Mouse (Mus musculus): ENCODE data around the gene Ctxn1. TPM values are rescaled to one million over a fixed set of nuclear protein-coding genes. Genes with fewer than 3 reads are reported as not detected.

Gene Ctxn1
- polyA plus RNA-seq (2015; fragmentation: Nextera tagmentation; extraction: Ambion mirVana) = 54.4 and 58.0 TPM in 2 replicates

DNA sequence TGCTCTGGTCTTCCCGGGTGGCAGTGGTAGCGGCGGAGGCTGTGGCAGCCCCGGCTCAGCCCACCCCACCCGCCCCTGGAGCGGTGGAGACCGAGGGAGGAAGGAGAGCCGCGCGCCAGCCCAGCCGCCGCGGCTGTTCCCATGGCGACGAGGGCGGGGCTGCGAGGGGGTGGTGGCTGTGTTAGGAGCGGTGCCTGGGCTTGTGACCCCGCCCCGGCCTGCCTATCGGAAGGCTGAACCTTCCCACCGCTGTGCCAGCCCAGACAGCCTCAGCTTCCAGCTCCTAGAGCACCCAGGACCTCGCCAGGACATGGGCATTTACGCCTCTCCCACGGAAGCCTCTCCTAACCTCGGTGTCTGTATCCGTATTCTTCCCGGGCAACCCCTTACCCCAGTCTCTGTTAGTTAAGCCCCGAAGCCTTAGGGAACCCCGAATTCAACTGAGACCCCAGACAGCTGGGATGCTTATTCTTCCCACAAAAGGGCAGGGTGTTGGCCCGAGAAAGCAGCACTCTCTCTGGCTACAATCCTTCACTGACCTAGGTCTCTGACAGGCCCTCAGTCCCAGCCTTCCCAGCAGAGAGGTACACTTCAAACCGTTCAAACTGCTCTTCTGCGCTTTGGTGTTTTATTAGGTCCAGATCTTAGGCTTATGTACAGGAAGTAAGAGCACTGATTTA, at the start of gene Ctxn1:
Gene Ctxn1, minus strand, starts transcription at position 150 of the 680 bp plus-strand sequence.
- Histone ChIP-seq H3K4me1 (replicated peaks; ENCODE audit: control insufficient read depth, insufficient read depth, low read length) (peaks cover 11% of the 10 kb centered on the region), H3K9ac (ENCODE audit: low read length) (peak within 1 kb of the TSS; percentile 79), H3K4me2 (ENCODE audit: low read depth, low read length) (peak within 1 kb of the TSS; percentile 95), H3K4me3 (ENCODE audit: low read length) (peak within 1 kb of the TSS; percentile 78), H3K27ac (ENCODE audit: low read length) (peak within 1 kb of the TSS; percentile 71), H3K27me3 (ENCODE audit: control insufficient read depth, insufficient read depth, low read depth, low read length) (no peaks in the 10 kb centered on the region), H3K36me3 (ENCODE audit: control insufficient read depth, insufficient read depth, low read length) (peaks cover 21% of the 10 kb centered on the region), H3K9me3 (ENCODE audit: control insufficient read depth, low read length) (no peaks in the 10 kb centered on the region)
- 5% methylated on average over 31 of the region's 33 CpGs for WGBS
- ATAC-seq (ENCODE audit: low read depth) = peak; percentile 94

DNA sequence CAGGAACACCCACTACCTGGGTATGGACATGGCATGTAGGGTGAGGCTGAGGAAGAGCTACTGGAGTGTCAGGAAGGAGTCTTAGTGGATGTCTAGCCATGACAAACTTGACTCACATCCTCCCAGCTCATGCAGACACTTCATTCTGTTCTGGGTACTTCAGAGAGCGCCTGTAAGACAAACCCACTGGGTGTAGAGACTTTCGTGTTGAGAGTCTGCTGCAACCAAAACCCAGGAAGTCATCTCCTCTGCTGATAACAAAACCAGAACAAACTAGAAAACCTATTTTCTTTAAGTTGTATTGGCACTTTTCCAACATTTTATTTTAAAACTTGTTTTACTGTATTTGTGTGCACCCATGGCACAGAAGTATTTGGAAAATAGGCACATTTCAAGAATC, 46.8 kb upstream of the Ctxn1 start:
- H3K27ac ChIP-seq (ENCODE audit: low read length) = no peak overlapping the region
- H3K9me3 ChIP-seq (ENCODE audit: control insufficient read depth, low read length) = no peaks in the 10 kb centered on the region
- H3K4me2 ChIP-seq (ENCODE audit: low read depth, low read length) = no peak overlapping the region
- H3K4me1 ChIP-seq (replicated peaks; ENCODE audit: control insufficient read depth, insufficient read depth, low read length) = no peaks in the 10 kb centered on the region
- H3K9ac ChIP-seq (ENCODE audit: low read length) = no peak overlapping the region
- no peak for ATAC-seq (ENCODE audit: low read depth)
- peaks cover 51% of the 10 kb centered on the region for H3K36me3 ChIP-seq (ENCODE audit: control insufficient read depth, insufficient read depth, low read length)
- H3K4me3 ChIP-seq (ENCODE audit: low read length) = no peak overlapping the region
- H3K27me3 ChIP-seq (ENCODE audit: control insufficient read depth, insufficient read depth, low read depth, low read length) = no peaks in the 10 kb centered on the region
- 68% methylated on average over 2 of the region's 2 CpGs for WGBS

DNA sequence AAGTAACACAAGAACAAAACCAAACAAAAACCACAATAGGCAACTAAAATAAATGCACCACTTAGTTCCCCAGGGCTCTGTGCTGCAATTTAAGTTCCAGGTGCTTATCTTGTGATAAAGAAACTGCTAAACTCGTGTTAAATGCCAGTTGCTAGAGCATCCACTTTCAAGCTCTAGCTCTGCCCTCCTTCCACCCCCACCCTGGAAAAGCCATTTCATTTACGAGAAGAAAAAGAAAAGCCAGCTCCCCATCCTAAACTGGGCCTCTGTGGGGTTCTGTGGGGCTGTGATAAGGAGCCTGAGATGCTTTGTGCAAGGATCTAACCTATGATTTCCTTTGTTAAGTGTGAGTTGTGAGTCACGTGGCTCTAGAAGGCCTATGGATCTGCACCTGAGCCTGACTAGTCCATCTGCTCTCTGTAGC, 45.1 kb upstream of the Ctxn1 start:
- ATAC-seq (ENCODE audit: low read depth) = no peak
- H3K27ac ChIP-seq (ENCODE audit: low read length) = no peak overlapping the region
- H3K36me3 ChIP-seq (ENCODE audit: control insufficient read depth, insufficient read depth, low read length) = peaks cover 50% of the 10 kb centered on the region
- H3K9ac ChIP-seq (ENCODE audit: low read length) = no peak overlapping the region
- H3K4me3 ChIP-seq (ENCODE audit: low read length) = no peak overlapping the region
- no peak overlapping the region for H3K4me2 ChIP-seq (ENCODE audit: low read depth, low read length)
- H3K9me3 ChIP-seq (ENCODE audit: control insufficient read depth, low read length) = no peaks in the 10 kb centered on the region
- 76% methylated on average over 3 of the region's 3 CpGs for WGBS
- no peaks in the 10 kb centered on the region for H3K4me1 ChIP-seq (replicated peaks; ENCODE audit: control insufficient read depth, insufficient read depth, low read length)
- H3K27me3 ChIP-seq (ENCODE audit: control insufficient read depth, insufficient read depth, low read depth, low read length) = no peaks in the 10 kb centered on the region

DNA sequence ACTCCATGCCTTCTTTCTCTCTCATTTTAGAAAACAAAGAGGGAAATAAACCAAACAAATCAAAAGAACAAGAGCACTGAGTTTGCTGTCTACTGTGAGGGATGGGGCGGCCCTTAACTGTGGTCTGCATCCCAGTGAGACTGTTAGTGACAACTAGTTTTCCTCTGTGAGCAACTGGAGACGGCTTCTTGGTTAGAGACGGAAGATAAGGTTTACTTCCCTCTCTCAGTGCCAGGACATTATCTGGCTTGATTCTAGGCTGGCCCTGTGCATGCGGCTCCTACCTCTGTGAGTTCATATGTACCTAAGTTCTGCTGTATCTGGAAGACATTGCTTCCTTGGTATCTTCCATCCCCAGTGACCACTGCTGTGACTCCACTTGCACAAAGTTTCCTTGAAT, 38.7 kb upstream of the Ctxn1 start:
- no peaks in the 10 kb centered on the region for H3K4me1 ChIP-seq (replicated peaks; ENCODE audit: control insufficient read depth, insufficient read depth, low read length)
- H3K4me3 ChIP-seq (ENCODE audit: low read length) = no peak overlapping the region
- no peak overlapping the region for H3K4me2 ChIP-seq (ENCODE audit: low read depth, low read length)
- H3K9me3 ChIP-seq (ENCODE audit: control insufficient read depth, low read length) = no peaks in the 10 kb centered on the region
- peaks cover 64% of the 10 kb centered on the region for H3K36me3 ChIP-seq (ENCODE audit: control insufficient read depth, insufficient read depth, low read length)
- no peak overlapping the region for H3K27ac ChIP-seq (ENCODE audit: low read length)
- WGBS = 89% methylated on average over 4 of the region's 4 CpGs
- ATAC-seq (ENCODE audit: low read depth) = no peak
- no peak overlapping the region for H3K9ac ChIP-seq (ENCODE audit: low read length)
- no peaks in the 10 kb centered on the region for H3K27me3 ChIP-seq (ENCODE audit: control insufficient read depth, insufficient read depth, low read depth, low read length)

DNA sequence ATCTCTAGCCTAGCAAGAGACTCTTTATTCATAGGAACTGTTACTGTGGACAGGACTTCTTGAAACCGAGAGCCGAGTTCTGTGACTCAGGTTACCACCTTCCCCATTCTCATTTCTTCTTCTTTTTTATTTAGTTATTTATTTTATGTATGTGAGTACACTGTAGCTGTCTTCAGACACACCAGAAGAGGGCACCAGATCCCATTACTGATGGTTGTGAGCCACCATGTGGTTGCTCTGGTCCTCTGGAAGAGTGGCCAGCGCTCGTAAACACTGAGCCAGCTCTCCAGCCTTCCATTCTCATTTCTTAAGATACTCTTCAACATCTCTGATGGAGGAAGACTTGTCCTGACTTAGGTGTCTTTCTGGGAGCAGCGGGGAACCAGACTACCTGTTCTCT, 33.7 kb upstream of the Ctxn1 start:
- ATAC-seq (ENCODE audit: low read depth) = no peak
- WGBS = 86% methylated on average over 5 of the region's 5 CpGs
- Histone ChIP-seq H3K4me1 (replicated peaks; ENCODE audit: control insufficient read depth, insufficient read depth, low read length) (no peaks in the 10 kb centered on the region), H3K27me3 (ENCODE audit: control insufficient read depth, insufficient read depth, low read depth, low read length) (no peaks in the 10 kb centered on the region), H3K4me2 (ENCODE audit: low read depth, low read length) (no peak overlapping the region), H3K9me3 (ENCODE audit: control insufficient read depth, low read length) (no peaks in the 10 kb centered on the region), H3K9ac (ENCODE audit: low read length) (no peak overlapping the region), H3K4me3 (ENCODE audit: low read length) (no peak overlapping the region), H3K36me3 (ENCODE audit: control insufficient read depth, insufficient read depth, low read length) (peaks cover 59% of the 10 kb centered on the region), H3K27ac (ENCODE audit: low read length) (no peak overlapping the region)

DNA sequence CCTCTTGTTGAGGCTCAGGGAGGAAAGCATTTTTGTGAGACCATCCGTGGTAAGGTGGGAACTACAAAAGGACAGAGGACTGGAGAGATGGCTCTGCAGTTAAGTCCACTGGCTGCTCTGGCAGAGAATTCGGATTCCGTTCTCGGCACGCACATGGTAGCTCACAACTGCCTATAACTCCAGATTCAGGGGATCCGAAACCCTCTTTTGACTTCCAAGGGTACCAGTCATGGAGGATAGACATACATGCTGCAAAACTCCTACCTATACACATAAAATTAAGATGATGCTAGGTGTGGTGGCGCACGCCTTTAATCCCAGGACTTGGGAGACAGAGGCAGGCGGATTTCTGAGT, 17.0 kb upstream of the Ctxn1 start:
- no peak for ATAC-seq (ENCODE audit: low read depth)
- peak overlapping the region; percentile 68 for H3K4me3 ChIP-seq (ENCODE audit: low read length)
- no peaks in the 10 kb centered on the region for H3K27me3 ChIP-seq (ENCODE audit: control insufficient read depth, insufficient read depth, low read depth, low read length)
- H3K9ac ChIP-seq (ENCODE audit: low read length) = peak overlapping the region; percentile 83
- peak overlapping the region; percentile 60; the same call in 1 of the 2 replicates for H3K27ac ChIP-seq (ENCODE audit: low read length)
- 21% methylated on average over 9 of the region's 9 CpGs for WGBS
- peaks cover 8% of the 10 kb centered on the region for H3K4me1 ChIP-seq (replicated peaks; ENCODE audit: control insufficient read depth, insufficient read depth, low read length)
- peak overlapping the region; percentile 56 for H3K4me2 ChIP-seq (ENCODE audit: low read depth, low read length)
- peaks cover 16% of the 10 kb centered on the region for H3K36me3 ChIP-seq (ENCODE audit: control insufficient read depth, insufficient read depth, low read length)
- H3K9me3 ChIP-seq (ENCODE audit: control insufficient read depth, low read length) = no peaks in the 10 kb centered on the region

DNA sequence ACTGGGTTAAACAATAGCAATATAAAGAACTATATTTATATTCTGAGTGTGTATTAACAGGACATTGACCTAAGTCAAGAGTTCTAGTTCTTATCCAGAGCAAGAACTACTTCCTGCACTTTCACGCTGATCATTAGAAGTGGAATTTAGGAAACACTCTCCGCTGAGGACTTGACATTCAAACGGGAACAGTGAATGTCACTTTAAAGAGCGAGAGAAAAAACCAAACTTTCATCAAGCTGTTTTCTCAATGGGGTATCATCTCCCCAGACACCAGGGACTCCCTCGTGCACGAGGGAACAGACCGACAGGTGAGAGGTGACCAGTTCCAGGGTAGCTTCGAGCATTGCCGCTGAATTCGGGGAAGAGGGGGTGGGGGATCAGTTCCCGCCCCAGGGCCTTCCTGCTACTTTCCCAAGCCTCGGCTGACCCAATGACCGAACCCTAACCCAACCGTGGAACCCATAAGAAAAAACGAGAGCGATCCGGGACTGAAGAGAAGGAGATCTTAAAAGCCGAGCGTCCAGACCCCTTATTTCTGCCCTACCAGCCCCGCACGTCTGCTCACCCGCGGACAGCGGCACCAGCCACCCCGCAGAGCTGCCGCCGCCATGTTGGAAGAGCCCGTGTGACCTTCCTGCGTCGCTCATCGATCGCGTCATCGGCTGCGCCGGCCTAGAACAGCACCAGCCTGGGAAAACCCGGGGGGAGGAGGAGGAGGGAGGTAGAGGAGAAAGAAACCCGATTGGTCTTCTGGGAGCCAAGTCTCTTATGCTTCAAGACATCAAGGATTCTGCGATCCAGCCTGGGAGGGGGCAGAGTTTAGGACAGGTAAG, 16.4 kb upstream of the Ctxn1 start, which contains the start of gene Timm44:
Gene Timm44, minus strand, starts transcription at position 639 of the 836 bp plus-strand sequence.
- peak within 1 kb of the TSS; percentile 56 for H3K4me2 ChIP-seq (ENCODE audit: low read depth, low read length)
- H3K36me3 ChIP-seq (ENCODE audit: control insufficient read depth, insufficient read depth, low read length) = peaks cover 16% of the 10 kb centered on the region
- peak; percentile 99 for ATAC-seq (ENCODE audit: low read depth)
- H3K9ac ChIP-seq (ENCODE audit: low read length) = peak within 1 kb of the TSS; percentile 83
- under 1% methylated on average over 39 of the region's 39 CpGs for WGBS
- H3K4me1 ChIP-seq (replicated peaks; ENCODE audit: control insufficient read depth, insufficient read depth, low read length) = peaks cover 8% of the 10 kb centered on the region
- no peaks in the 10 kb centered on the region for H3K27me3 ChIP-seq (ENCODE audit: control insufficient read depth, insufficient read depth, low read depth, low read length)
- H3K27ac ChIP-seq (ENCODE audit: low read length) = peak within 1 kb of the TSS; percentile 60; the same call in 1 of the 2 replicates
- H3K9me3 ChIP-seq (ENCODE audit: control insufficient read depth, low read length) = no peaks in the 10 kb centered on the region
- peak within 1 kb of the TSS; percentile 68 for H3K4me3 ChIP-seq (ENCODE audit: low read length)

DNA sequence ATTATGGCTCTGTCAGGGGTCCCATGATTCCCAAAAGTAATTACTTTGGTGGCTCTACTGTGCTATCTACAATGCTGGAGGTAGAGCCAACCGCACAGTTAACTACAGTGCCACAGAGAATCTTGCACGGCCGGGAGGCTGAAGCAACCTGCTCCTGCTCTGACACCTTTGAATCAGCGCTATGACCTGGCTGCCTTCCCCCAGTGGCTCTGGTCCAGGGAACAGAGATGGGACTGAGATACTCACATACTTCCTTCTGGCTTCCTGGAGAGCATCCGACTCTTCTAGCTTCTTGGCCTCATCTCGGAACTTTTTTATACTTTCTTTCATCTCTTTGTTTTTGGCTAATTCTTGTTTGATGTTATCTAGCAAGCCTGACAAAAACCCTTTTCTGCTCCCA, 10.5 kb upstream of the Ctxn1 start:
- no peaks in the 10 kb centered on the region for H3K9me3 ChIP-seq (ENCODE audit: control insufficient read depth, low read length)
- H3K4me2 ChIP-seq (ENCODE audit: low read depth, low read length) = no peak overlapping the region
- H3K27ac ChIP-seq (ENCODE audit: low read length) = no peak overlapping the region
- peaks cover 2% of the 10 kb centered on the region for H3K4me1 ChIP-seq (replicated peaks; ENCODE audit: control insufficient read depth, insufficient read depth, low read length)
- peaks cover 45% of the 10 kb centered on the region for H3K36me3 ChIP-seq (ENCODE audit: control insufficient read depth, insufficient read depth, low read length)
- H3K27me3 ChIP-seq (ENCODE audit: control insufficient read depth, insufficient read depth, low read depth, low read length) = no peaks in the 10 kb centered on the region
- no peak overlapping the region for H3K9ac ChIP-seq (ENCODE audit: low read length)
- 88% methylated on average over 6 of the region's 6 CpGs for WGBS
- ATAC-seq (ENCODE audit: low read depth) = no peak
- H3K4me3 ChIP-seq (ENCODE audit: low read length) = no peak overlapping the region

DNA sequence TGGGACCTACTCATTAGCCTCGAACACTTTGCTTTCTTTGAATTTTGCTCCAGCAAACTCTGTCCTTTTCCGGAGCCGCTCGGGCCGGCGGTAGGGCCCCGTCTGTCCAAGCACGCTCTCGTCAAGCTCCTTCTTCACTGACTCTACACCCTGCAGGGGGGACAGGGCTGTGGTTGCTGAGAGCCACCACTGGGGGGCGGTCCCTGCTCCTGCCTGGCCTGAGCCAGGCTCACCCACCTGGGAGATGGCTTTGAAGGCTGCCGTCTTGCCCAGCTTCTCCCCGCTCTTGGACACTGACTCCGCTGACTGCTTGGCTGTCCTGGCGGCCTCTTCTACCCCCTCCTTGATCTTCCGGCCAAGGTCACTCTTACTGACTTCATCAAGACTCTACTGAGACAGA, 8.6 kb upstream of the Ctxn1 start:
- no peak overlapping the region for H3K9ac ChIP-seq (ENCODE audit: low read length)
- 0 out of 2 replicates have a peak, but pooled peaks have one; percentile 31 for ATAC-seq (ENCODE audit: low read depth)
- peaks cover 48% of the 10 kb centered on the region for H3K36me3 ChIP-seq (ENCODE audit: control insufficient read depth, insufficient read depth, low read length)
- no peaks in the 10 kb centered on the region for H3K4me1 ChIP-seq (replicated peaks; ENCODE audit: control insufficient read depth, insufficient read depth, low read length)
- H3K9me3 ChIP-seq (ENCODE audit: control insufficient read depth, low read length) = no peaks in the 10 kb centered on the region
- no peak overlapping the region for H3K27ac ChIP-seq (ENCODE audit: low read length)
- WGBS = 74% methylated on average over 15 of the region's 15 CpGs
- no peak overlapping the region for H3K4me2 ChIP-seq (ENCODE audit: low read depth, low read length)
- no peaks in the 10 kb centered on the region for H3K27me3 ChIP-seq (ENCODE audit: control insufficient read depth, insufficient read depth, low read depth, low read length)
- no peak overlapping the region for H3K4me3 ChIP-seq (ENCODE audit: low read length)

All from lung, embryonic 16.5 days (tissue).